Mouse (Mus musculus) monocyte, adult 5-6 weeks (primary cell): ENCODE results near the gene Cyp2s1. TPM values are rescaled to one million over a fixed set of nuclear protein-coding genes. Genes with fewer than 3 reads are reported as not detected.
"Not testable (repeated sequence)": the region's sequence is repeated elsewhere in the genome, so short reads cannot be mapped to it uniquely, and the experiment has no call there.

Experiments used
- ATAC-seq: fragments of 153-309, 156-312 bp; replicated peaks from 2 replicates; pipeline ENCODE4 v1.8.0; 2017; ENCODE audit warnings: mild to moderate bottlenecking; ENCODE audit not compliant: low TSS enrichment, insufficient number of reproducible peaks, severe bottlenecking, poor library complexity, low FRiP score
- total RNA-seq: library from RNA; stranded (forward); fragments of 200-1000, 200-491, 200-594 nt; gene quantifications from 3 replicates; pipeline ENCODE4 v1.2.3, GENCODE M21; 2017

Cyp2s1 gene
- total RNA-seq, 1 experiment from 2014 or later = not detected

GRCm38 (mm10) chr7:25815571-25815970, 1.1 kb downstream of the Cyp2s1 start:
- no peak for ATAC-seq

GRCm38 (mm10) chr7:25814711-25815110, 2.0 kb downstream of the Cyp2s1 start:
- ATAC-seq = no peak

GRCm38 (mm10) chr7:25812195-25812594, 4.5 kb downstream of the Cyp2s1 start:
- no peak for ATAC-seq

DNA sequence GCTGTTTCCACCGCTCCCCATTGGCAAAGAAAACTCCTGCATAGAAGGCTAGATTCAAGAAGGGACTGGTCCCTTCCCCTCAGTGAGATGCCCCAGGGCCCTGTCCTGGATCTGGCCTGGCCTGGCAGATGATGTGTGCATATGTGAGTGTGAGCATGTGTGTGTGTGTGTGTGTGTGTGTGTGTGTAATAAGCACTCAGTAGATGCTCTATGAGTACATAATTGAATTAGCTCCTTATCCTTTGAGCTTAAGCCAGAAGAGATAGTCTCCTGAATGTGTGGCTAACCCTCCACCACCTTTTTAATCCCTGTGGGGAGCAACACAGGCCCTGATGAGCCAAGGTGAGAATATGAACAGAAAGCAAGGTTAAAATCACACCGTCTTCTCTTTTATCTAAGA, 5.0 kb downstream of the Cyp2s1 start:
- ATAC-seq = no peak

DNA sequence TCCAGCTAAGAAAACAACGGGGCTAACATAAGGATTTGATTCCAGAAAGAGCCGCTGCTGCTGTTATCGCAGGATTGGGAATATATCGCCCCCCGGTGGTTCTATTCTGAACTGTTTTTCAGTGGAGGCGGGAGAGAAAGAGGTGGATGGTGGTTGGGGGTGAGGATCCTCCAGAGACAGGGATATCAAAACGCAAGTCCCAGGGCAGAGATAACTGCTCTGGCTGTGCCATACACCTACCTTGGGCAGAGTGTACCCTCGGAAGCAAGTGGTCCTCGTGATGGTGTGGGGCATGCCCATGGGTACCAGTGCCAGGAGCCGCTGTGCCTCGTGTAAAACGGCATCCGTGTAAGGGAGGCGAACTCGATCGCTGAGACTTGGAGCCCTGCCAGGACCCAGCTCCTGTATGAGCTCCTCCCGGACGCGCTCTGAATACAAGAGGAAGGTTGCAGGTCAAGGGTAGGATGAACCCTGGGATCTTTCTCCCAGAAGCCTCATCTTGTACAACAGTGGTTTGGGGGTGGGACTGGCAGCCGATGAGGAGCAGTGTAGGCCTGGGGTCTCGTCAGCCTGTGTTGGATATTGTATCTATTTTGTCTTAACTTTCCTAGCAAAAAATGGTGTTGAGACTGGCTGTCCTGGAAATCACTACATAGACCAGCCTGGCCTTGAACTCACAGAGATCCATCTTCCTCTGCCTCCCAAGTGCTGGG, 10.9 kb downstream of the Cyp2s1 start:
- ATAC-seq = peak; percentile 57; the same call in 1 of the 2 replicates

DNA sequence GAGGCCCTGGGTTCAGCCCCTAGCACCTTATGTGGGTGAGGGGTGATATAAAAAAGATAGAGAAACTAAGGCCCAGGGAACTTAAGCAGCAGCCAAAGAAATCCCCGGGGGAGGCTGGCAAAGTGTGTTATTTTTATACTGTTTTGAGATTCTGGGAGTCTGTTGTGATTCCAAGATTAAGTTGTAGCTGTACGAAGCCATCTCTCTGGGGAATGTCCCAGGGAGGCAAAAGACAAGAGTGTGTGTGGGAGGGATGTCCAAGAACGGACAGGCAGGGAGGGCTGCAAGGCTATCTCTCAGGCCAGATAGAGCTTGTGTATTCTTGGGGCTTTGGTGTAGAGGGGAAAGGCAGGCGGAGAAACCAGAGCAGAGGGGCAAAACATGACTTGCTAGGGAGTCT, 11.9 kb downstream of the Cyp2s1 start:
- no peak for ATAC-seq

- no peak for ATAC-seq
Measured at GRCm38 (mm10) chr7:25803460-25803859, 13.3 kb downstream of the Cyp2s1 start.

GRCm38 (mm10) chr7:25802241-25803125, 14.2 kb downstream of the Cyp2s1 start:
- ATAC-seq = no peak

DNA sequence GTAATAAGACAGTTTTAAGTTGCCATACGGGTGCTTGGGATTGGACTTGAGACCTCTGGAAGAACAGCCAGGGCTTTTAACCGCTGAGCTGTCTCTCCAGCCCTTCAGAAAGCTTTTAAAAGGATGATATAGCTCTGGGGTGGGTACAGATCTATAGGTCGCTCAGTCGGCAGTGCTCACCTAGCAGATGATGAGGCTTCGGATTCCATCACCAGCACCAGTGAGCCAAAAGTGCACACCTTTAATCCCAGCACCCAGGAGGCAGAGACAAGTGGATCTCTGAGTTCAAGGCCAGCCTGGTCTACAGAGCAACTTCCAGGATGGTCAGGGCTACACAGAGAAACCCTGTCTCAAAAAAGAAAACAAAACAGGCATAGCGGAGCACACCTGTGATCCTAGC, 15.7 kb downstream of the Cyp2s1 start:
- ATAC-seq = no peak

DNA sequence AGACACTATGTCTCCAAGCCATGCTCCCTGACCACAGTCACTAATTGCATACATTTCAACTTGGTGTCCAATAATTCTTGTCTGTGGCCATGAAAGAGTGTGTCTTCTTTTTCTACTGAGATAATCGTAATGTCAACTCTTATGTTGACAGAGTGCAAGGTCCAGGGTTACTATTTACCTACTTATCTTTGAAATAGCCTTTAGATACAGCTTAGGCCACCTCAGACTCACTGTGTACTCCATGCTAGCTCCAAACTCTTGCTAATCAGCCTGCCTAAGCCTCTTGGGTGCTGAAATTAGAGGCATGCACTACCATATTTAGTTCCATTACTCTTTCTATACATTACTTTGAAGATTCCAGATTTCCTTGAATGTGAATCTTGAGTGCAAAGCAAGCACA, 17.3 kb downstream of the Cyp2s1 start:
- ATAC-seq = no peak

- ATAC-seq = no peak
Measured at GRCm38 (mm10) chr7:25798540-25798939, 18.2 kb downstream of the Cyp2s1 start.

GRCm38 (mm10) chr7:25794775-25795174, 21.9 kb downstream of the Cyp2s1 start:
- no peak; the same call in 1 of the 2 replicates for ATAC-seq

DNA sequence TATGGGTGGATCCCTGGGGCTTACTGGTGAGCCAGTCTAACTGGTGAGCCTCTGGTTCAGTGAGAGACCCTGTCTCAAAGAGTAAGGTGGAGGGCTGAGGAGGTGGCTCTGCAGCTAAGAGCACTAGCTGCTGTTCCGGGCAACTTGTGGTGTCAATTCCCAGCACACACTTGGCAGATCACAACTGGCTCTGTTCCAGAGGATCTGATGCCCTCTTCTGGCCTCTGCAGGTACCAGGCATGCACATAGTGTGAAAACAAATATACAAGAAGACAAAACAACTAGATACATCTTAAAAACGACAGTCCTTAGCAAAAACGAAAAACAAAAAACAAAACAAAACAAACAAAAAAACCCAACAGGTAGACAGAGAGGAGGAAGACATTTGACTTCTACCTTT, 23.0 kb downstream of the Cyp2s1 start:
- ATAC-seq = no peak

- ATAC-seq = not testable (repeated sequence)
Measured at GRCm38 (mm10) chr7:25792966-25793365, 23.7 kb downstream of the Cyp2s1 start.

DNA sequence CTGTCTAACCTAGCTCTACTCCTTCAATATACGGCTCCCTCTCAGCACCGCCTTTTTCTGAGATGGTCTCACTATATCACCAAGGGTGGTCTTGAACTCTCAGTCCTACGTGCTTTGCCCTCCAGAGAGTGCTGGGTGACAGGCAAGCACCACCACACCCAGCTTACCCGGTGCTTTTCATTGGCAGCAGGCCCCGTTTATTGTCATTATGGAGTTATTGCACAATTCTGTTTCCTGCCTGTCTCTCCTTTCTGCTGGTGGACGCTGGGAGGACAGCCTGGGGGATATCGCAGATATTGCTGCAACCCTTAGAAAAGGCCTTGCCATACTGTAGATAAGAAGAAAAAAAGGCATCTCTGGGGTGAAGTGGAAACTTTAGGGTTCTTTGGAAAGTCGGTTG, 26.1 kb downstream of the Cyp2s1 start:
- ATAC-seq = no peak

DNA sequence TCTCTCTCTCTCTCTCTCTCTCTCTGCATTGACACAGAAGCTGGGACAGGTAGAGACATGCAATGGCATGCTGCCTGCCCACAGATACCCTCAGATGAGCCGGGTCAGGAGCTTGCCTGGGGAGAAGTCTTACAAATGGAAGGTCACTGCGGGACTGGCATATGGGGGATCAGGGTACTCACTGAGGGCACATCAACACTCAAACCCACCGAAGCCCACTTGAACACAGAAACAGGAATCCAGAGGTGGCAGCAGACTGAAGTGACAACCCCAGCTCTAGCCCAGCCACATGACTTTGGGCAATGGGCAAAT, 27.6 kb downstream of the Cyp2s1 start:
- ATAC-seq = no peak

GRCm38 (mm10) chr7:25788220-25789128, 28.2 kb downstream of the Cyp2s1 start, which contains the start of gene Axl:
TSS of gene Axl (minus strand) at chr7:25788705.
- ATAC-seq = no peak

DNA sequence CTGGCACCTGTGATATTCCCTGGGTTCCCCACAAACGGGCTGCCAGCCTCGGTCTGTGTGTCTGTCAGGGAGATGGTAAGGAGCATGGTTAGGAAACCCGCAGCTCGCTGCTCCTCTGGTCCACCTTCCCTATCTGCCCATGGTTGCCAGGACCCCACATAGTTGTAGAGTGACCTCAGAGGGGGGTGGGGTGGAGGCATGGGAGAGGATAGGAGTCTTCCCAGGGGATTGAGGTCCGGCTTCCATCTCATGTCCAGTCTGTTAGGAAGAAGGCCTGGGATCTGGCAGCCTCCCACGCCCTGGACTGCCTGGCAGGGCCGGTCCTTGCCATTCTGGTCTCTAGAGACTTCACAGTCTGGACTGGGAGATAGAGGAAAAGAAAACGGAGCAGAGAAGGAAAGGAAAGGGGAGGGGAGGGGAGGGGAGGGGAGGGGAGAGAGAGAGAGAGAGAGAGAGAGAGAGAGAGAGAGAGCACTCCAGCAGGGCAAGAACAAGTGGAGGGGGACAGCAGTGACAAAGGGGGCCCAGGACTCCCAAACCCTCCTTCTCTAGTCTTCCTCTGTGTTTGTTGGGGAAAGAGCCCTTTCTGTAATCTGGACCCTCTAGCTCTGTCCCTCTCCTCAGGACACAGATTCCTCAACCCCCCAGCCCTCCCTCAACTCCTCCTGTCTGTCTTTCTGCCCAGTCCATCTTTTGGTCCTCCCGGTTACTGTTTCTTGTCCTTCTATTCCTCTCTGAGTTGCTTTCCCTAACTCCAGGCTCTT, 29.1 kb downstream of the Cyp2s1 start:
- no peak for ATAC-seq
